Mouse (Mus musculus) bone marrow, adult 2 months (tissue): ENCODE measurements around the gene Ctdspl2. TPM values are rescaled to one million over a fixed set of nuclear protein-coding genes. Genes with fewer than 3 reads are reported as not detected.
"Not testable (repeated sequence)": the region's sequence is repeated elsewhere in the genome, so short reads cannot be mapped to it uniquely, and the experiment has no call there.

Experiments used
- H3K27ac ChIP-seq: fragments of 200-500 bp; 2 replicates; pipeline ENCODE4 v1.5.1; 2012; ENCODE audit warnings: low read depth, mild to moderate bottlenecking, control low read depth, inconsistent platforms, low read length; ENCODE audit not compliant: control insufficient read depth, poor library complexity, insufficient read depth
- H3K4me1 ChIP-seq: fragments of 200-500 bp; 2 replicates; pipeline ENCODE4 v1.6.1; 2011; ENCODE audit warnings: low read length; ENCODE audit not compliant: control insufficient read depth, insufficient read depth
- H3K4me3 ChIP-seq: fragments of 200-500 bp; replicated peaks from 2 replicates; pipeline ENCODE3; 2011; ENCODE audit warnings: mild to moderate bottlenecking, low read depth, low read length, control low read depth; ENCODE audit not compliant: control insufficient read depth
- CTCF ChIP-seq: fragments of 200-500 bp; IDR thresholded peaks from 2 replicates; pipeline ENCODE4 v1.5.1; 2011; ENCODE audit warnings: low read length, control low read depth; ENCODE audit not compliant: control insufficient read depth, insufficient read depth
- POLR2A ChIP-seq: fragments of 200-500 bp; IDR thresholded peaks from 2 replicates; pipeline ENCODE4 v1.6.1; 2011; ENCODE audit warnings: low read depth, mild to moderate bottlenecking, control low read depth, low read length, borderline replicate concordance; ENCODE audit not compliant: control insufficient read depth
- WGBS: fragments of 180-500 bp; shearing (Covaris S2); methylation state at CpG from one replicate; pipeline ENCODE4 v1.1.7; 2018; 5-methylcytosine and 5-hydroxymethylcytosine counted together
- polyA plus RNA-seq: library from polyadenylated mRNA; stranded (reverse); fragments of >200 nt; gene quantifications from 2 replicates; pipeline ENCODE4 v1.2.4, GENCODE M21; 2011; ENCODE audit warnings: low replicate concordance; ENCODE audit not compliant: missing spikeins, insufficient read depth, insufficient read length

Gene Ctdspl2
- 7.5 and 11.6 TPM in 2 replicates for polyA plus RNA-seq

DNA sequence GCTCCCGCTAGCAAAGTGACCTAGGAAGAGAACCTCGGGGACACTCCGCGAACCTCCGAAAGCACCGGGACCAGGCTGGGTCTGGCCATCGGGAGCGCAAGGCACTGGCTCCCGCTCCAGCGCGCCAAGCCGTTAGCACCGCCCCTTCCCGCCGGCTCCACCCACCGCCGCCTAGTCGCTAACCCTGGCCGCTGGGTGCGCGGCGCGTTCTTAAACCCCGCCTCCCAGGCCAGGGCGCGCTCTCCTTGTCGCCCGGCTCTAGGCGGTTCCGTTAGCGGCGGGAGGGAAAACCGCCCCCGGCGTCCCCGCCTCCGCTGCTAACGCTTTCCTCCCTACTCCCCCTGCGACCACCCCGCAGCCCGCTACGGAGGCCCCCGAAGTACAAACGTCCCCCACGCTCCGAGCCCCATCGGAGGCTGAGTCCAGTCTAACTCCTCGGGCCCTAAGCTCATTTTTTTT is at the start of gene Ctdspl2, which contains the start of gene Mageb3:
Gene Ctdspl2 (plus strand): TSS at position 237 of the 459 bp plus-strand sequence.
Gene Mageb3 (minus strand): TSS at position 328 of the 459 bp plus-strand sequence.
- H3K4me1 ChIP-seq, result peaks cover 2% of the 10 kb centered on the region; the same call in 1 of the 2 replicates
- H3K4me3 ChIP-seq, result peak within 1 kb of the TSS; percentile 97
- TF ChIP-seq CTCF, result no peak
- peak; percentile 96 for TF ChIP-seq POLR2A
- H3K27ac ChIP-seq, result peak within 1 kb of the TSS; percentile 93
- under 1% methylated on average over 47 of the region's 48 CpGs for WGBS

DNA sequence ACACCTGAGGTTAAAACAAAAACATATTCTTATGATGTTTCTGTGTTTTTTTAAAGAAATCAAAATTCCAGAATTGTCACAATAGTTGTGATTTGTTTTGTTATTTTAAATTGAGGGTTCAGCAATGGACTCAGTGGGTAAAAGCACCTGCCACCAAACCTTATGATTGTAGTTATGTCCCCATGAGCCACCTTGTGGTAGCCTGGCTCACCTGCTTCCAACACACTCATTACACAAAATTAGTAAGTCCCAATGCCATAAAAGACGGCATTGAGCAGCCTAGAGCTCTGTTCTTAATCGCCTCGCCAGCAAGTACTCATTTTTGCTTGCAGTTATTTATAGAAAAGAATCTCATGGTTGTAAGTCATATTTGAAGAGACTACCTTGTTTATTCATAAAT is 45.8 kb upstream of the Ctdspl2 start:
- TF ChIP-seq POLR2A, result no peak
- TF ChIP-seq CTCF, result no peak
- no peaks in the 10 kb centered on the region for H3K4me1 ChIP-seq
- H3K4me3 ChIP-seq, result no peak overlapping the region
- H3K27ac ChIP-seq, result no peak overlapping the region
- WGBS, result 85% methylated on average over 3 of the region's 3 CpGs

DNA sequence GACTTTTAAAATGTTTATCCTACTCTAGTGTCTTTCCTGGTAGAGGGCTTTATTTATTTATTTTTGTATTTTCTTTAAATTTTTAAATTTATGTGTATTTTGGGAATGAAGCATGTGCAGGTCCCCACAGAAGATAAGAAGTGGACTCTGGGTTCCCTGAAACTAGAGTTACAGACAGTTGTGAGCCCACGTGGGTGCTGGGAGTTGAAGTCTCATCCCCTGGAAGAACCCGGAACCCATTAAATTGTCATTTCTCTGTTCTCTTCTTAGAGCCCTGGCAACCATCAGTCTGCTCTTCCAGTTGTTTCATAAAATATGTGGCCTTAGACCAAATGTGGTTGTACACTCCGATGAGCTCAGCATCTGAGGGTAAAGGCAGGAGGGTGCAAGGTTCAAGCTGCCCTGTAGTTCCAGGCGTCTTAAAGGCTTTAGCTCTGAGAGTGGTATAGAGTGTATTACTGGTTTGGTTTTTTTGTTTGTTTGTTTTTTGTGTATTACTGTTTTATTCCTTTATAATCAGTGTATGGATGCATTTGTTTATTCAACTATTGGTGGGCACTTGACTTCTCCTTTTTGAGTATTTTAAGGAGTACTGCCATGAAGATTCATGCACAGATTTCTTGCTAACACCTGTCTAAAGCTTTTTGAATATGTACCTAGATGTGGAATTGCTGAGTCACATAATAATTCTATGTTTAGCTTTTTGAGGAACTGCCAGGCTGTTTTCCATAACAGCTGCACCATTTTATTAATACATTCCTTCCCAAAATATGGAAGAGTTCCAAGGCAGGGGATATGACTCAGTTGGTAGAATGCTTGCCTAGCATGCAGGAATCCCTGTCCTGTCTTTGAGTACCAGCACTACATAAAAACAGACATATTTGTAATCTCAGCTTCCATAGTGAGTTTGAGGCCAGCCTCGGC is 39.5 kb upstream of the Ctdspl2 start:
- Histone ChIP-seq H3K4me3 (no peak overlapping the region), H3K4me1 (no peaks in the 10 kb centered on the region), H3K27ac (no peak overlapping the region)
- 88% methylated on average over 5 of the region's 5 CpGs for WGBS
- TF ChIP-seq POLR2A, result no peak

DNA sequence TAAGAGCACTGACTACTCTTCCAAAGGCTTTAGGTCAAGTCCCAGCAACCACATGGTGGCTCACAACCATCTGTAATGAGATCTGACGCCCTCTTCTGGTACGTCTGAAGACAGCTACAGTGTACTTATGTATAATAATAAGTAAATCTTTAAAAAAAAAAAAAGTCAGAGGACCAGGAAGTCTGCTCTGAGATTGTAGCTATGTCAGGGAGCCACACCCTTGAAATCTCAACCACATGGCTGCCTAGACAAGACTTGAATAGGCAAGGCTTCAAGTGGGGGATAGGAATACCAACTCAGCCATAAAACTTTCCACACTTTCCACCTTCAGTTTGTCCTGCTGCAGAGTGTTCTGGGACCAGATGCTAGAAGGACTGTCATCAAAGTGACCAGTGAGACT is 18.2 kb upstream of the Ctdspl2 start:
- not testable (repeated sequence) for H3K4me1 ChIP-seq, H3K27ac ChIP-seq, H3K4me3 ChIP-seq
- 75% methylated on average over 2 of the region's 2 CpGs for WGBS

DNA sequence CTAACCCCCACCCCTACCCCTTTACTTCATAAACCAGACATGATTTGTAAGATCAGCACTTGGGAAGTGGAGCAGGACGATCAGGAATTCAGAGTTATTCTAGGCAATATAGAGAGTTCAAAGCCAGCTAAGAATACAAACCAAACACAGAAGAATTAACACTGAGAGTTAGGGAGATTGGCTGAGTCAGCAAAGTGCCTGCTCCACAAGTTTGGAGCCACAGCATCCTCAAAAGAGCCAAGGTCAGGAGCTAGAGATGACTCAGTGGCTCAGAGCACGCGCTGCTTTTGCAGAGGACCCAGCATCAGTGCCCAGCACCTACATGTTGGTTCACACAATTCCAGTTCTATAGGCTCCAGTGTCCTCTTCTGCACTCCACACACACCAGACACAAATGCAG is 12.4 kb upstream of the Ctdspl2 start:
- no peak overlapping the region for H3K27ac ChIP-seq
- no peaks in the 10 kb centered on the region for H3K4me1 ChIP-seq
- TF ChIP-seq POLR2A (no peak), CTCF (no peak)
- no peak overlapping the region for H3K4me3 ChIP-seq
- WGBS, result 79% methylated on average over 3 of the region's 3 CpGs

DNA sequence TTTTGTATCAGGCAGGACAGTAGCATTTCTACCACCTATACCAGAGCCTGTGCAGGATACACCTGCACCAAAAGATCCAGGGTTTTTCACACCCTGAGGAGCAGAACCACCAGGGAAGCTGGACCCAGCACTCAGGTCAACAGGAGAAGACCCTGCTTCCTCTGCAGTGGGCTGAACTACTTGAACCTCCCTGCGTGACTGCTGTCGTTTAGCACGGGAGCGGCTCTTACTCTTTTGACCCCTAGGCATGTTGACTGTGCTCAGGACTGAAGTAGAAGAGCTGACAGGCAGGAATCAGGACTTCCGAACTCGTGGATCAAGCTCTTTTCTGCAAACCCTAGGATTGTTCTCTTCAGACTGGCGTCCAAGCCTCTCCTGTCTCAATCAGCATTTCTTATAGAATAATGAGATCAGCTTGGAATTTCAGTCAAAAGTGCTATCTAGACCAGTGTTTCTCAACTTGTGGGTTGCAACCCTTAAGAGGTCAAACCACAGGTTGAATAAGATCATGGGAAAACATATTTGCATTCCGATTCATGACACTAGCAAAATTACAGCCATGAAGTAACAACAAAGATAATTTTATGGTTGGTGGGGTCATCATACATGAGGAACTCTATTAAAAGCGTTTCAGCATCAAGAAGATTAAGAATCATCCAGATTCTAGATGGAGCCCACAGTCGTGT is 687 bp upstream of the Ctdspl2 start:
- TF ChIP-seq CTCF (no peak), POLR2A (no peak)
- Histone ChIP-seq H3K4me3 (peak overlapping the region; percentile 97), H3K27ac (peak overlapping the region; percentile 93; the same call in 1 of the 2 replicates), H3K4me1 (peaks cover 2% of the 10 kb centered on the region; the same call in 1 of the 2 replicates)
- WGBS, result 18% methylated on average over 10 of the region's 10 CpGs

DNA sequence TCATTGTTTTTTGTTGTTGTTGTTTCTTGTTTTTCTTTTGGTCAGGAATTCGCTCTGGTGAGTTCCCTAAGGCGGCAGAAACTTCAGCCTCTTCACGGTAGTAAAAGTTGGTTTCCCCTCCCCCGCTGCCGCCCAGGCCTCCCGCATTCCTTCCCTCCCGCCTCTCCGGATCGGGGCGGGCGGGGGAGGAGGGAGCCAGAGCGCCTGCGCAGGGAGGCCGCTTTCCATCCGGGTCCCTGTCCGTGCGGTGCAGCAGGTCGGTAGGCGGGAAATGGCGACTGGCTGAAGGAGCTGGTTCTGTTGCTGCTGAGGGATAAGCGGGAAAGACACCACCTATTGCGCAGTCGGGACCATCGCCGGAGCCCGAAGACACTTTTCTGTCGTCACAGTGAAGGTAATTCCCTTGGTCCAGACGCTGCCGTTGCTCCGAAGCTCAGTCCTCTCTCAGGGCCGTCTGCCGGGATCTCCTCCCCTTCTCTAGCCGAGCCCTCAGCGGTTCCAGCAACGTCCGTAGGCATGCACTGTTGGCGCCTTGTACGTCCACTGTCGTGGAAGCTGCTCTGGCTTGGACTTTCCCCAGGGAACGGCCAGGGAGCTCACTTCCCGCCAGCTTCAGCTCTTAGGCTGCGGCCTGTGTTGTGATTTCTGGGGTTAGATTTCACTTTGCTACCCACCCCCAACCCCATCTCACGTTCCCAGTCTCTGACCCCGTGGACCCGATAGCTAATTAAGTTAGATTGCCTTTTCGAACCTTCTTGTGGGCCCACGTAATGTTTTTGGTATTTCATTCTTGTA is 620 bp downstream of the Ctdspl2 start:
- Histone ChIP-seq H3K4me1 (peaks cover 2% of the 10 kb centered on the region; the same call in 1 of the 2 replicates), H3K4me3 (peak overlapping the region; percentile 97), H3K27ac (peak overlapping the region; percentile 93)
- WGBS, result 0% methylated on average over 47 of the region's 47 CpGs
- TF ChIP-seq CTCF (no peak), POLR2A (peak; percentile 72)
